Mouse (Mus musculus) embryonic facial prominence, embryonic 14.5 days (tissue): ENCODE data around the gene Akt1. TPM values are rescaled to one million over a fixed set of nuclear protein-coding genes. Genes with fewer than 3 reads are reported as not detected.

Experiments
- ATAC-seq: fragments of 200-750 bp; cut with Nextera tagmentation; 2 replicates; pipeline ENCODE4 v1.8.0; 2017; ENCODE audit warnings: low read depth, moderate number of reproducible peaks, moderate TSS enrichment
- DNase-seq: peaks from one replicate; pipeline ENCODE4 v3.0.0-alpha.2; 2015; ENCODE audit warnings: low spot score
- H3K27ac ChIP-seq: fragments of 300-500 bp; sonication (generic); replicated peaks from 2 replicates; pipeline ENCODE4 v1.5.1; 2014; ENCODE audit warnings: low read depth, mild to moderate bottlenecking, low read length, moderate library complexity
- H3K27me3 ChIP-seq: fragments of 300-500 bp; sonication (generic); replicated peaks from 2 replicates; pipeline ENCODE4 v1.6.1; 2014; ENCODE audit warnings: low read length; ENCODE audit not compliant: control insufficient read depth, insufficient read depth
- H3K36me3 ChIP-seq: fragments of 300-500 bp; sonication (generic); 2 replicates; pipeline ENCODE4 v1.6.1; 2014; ENCODE audit warnings: low read length, mixed read lengths; ENCODE audit not compliant: control insufficient read depth, insufficient read depth
- H3K4me1 ChIP-seq: fragments of 300-500 bp; sonication (generic); 2 replicates; pipeline ENCODE4 v1.6.1; 2014; ENCODE audit warnings: antibody characterized with exemption, low read length; ENCODE audit not compliant: control insufficient read depth, insufficient read depth
- H3K4me2 ChIP-seq: fragments of 300-500 bp; sonication (generic); 2 replicates; pipeline ENCODE4 v1.6.1; 2014; ENCODE audit warnings: low read depth, mild to moderate bottlenecking, low read length, moderate library complexity, mixed read lengths
- H3K4me3 ChIP-seq: fragments of 300-500 bp; sonication (generic); 2 replicates; pipeline ENCODE4 v1.5.1; 2014; ENCODE audit warnings: low read depth, mild to moderate bottlenecking, low read length
- H3K9ac ChIP-seq: fragments of 300-500 bp; sonication (generic); 2 replicates; pipeline ENCODE4 v1.6.1; 2014; ENCODE audit warnings: low read depth, mild to moderate bottlenecking, low read length, moderate library complexity, mixed read lengths
- H3K9me3 ChIP-seq: fragments of 300-500 bp; sonication (generic); 2 replicates; pipeline ENCODE4 v1.6.1; 2016; ENCODE audit warnings: low read length; ENCODE audit not compliant: control insufficient read depth
- WGBS: fragments of 180-500 bp; shearing (Covaris S2); extraction: QIAGEN DNeasy Blood & Tissue Kit; methylation state at CpG from one replicate; pipeline ENCODE4 v1.1.7; 2014; 5-methylcytosine and 5-hydroxymethylcytosine counted together
- polyA plus RNA-seq: library from polyadenylated mRNA; unstranded; fragments of >200 nt; fragmentation: Nextera tagmentation; extraction: Ambion mirVana; gene quantifications from 2 replicates; pipeline ENCODE4 v1.2.1, GENCODE M21; 2014

Akt1 gene
- polyA plus RNA-seq, 1 experiment from 2014 or later, result 84.0 TPM

DNA sequence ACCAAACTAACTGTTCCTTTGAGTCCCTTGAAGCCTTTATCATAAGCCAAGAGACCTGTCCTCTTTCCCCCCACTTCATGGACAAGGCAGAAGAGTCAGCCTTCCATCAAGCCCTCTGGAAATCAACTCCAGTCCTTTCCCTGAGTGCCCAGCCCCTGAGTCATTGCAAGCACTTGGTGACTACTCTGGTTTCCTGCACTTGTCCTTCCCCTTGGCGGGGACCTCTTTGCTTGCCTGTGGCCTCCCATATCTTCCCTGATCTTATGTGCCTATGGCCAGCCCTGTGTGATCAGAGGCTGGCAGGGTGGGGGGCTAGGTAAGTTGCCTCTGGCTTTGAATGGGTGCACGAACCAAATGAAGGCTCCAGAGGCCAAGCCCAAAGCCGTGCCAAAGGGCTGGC lies 52.8 kb downstream of the Akt1 start:
- H3K4me3 ChIP-seq, result no peak overlapping the region
- WGBS, result 84% methylated on average over 3 of the region's 3 CpGs
- H3K4me2 ChIP-seq, result no peak overlapping the region
- H3K9ac ChIP-seq, result no peak overlapping the region
- ATAC-seq (no peak), DNase-seq (no peak)
- no peaks in the 10 kb centered on the region for H3K9me3 ChIP-seq
- no peaks in the 10 kb centered on the region for H3K36me3 ChIP-seq
- no peak overlapping the region for H3K27ac ChIP-seq
- H3K4me1 ChIP-seq, result peaks cover 7% of the 10 kb centered on the region
- H3K27me3 ChIP-seq, result peaks cover 27% of the 10 kb centered on the region

GRCm38 (mm10) chr12:112620354-112621061 lies 54.2 kb downstream of the Akt1 start:
- peaks cover 27% of the 10 kb centered on the region for H3K27me3 ChIP-seq
- peaks cover 7% of the 10 kb centered on the region for H3K4me1 ChIP-seq
- peak overlapping the region; percentile 87 for H3K4me2 ChIP-seq
- whole genome bisulfite sequencing, result 18% methylated on average over 14 of the region's 16 CpGs
- peak overlapping the region; percentile 59 for H3K9ac ChIP-seq
- H3K36me3 ChIP-seq, result no peaks in the 10 kb centered on the region
- no peak overlapping the region for H3K27ac ChIP-seq
- H3K4me3 ChIP-seq, result peak overlapping the region; percentile 48
- ATAC-seq (0 out of 2 replicates have a peak, but pooled peaks have one; percentile 1), DNase-seq (no peak)
- H3K9me3 ChIP-seq, result no peaks in the 10 kb centered on the region

- under 1% methylated on average over 34 of the region's 56 CpGs for WGBS
- Histone ChIP-seq H3K4me3 (peak within 1 kb of the TSS; percentile 48), H3K36me3 (0 out of 2 replicates have a peak, but pooled peaks cover 5% of the 10 kb centered on the region), H3K9me3 (no peaks in the 10 kb centered on the region), H3K27ac (no peak within 1 kb of the TSS; the same call in 1 of the 2 replicates), H3K27me3 (peaks cover 27% of the 10 kb centered on the region), H3K4me1 (peaks cover 7% of the 10 kb centered on the region), H3K9ac (peak within 1 kb of the TSS; percentile 59), H3K4me2 (peak within 1 kb of the TSS; percentile 87)
- ATAC-seq (peak; percentile 55), DNase-seq (peak; percentile 48)
Observed at GRCm38 (mm10) chr12:112619686-112620353, 54.9 kb downstream of the Akt1 start, which contains the start of gene Adssl1. Gene Adssl1 (plus strand): TSS chr12:112620045.

DNA sequence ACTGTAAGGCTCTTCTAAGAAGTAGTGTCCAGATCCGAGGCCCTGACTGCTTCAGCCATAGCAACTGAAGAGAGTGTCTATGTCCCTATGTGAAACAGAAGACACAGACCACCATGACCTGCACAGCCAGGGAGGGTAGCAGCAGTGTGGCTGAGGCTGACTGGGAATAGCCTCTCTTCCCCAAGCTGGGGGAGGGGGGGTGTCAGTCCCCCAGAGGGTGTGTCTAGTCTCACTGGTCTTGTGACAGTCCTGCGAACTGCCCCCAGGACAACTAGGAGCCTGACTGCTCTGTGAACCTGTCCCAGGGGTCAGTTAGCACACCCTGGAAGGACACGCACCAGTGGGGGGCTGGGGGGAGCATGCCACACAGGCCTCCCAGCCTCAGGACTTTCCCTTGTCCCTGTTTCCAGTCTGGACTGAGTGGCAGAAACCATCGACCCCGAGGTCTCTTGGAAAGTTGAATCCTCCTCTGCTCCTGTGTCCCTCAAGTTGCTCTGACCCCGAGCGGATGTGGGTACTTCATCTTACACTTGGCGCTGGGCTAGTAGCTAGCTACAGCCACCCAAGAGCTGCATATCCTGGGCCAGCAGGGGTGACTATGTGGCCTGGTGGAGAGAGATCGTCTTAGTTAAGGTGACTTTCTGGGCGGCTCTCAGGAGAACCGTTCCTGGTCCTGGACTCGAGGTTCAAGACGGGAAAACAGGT lies 55.6 kb downstream of the Akt1 start:
- peaks cover 7% of the 10 kb centered on the region for H3K4me1 ChIP-seq
- no peak for ATAC-seq
- H3K9ac ChIP-seq, result peak overlapping the region; percentile 59; the same call in 1 of the 2 replicates
- peaks cover 27% of the 10 kb centered on the region for H3K27me3 ChIP-seq
- peak overlapping the region; percentile 21; the same call in 1 of the 2 replicates for H3K27ac ChIP-seq
- no peaks in the 10 kb centered on the region for H3K9me3 ChIP-seq
- no peak for DNase-seq
- WGBS, result 24% methylated on average over 13 of the region's 13 CpGs
- H3K36me3 ChIP-seq, result 0 out of 2 replicates have a peak, but pooled peaks cover 6% of the 10 kb centered on the region
- H3K4me2 ChIP-seq, result peak overlapping the region; percentile 87
- peak overlapping the region; percentile 48 for H3K4me3 ChIP-seq

- ATAC-seq, result peak; percentile 84
- no peak overlapping the region for H3K27ac ChIP-seq
- no peak overlapping the region for H3K4me2 ChIP-seq
- H3K9ac ChIP-seq, result no peak overlapping the region
- no peaks in the 10 kb centered on the region for H3K9me3 ChIP-seq
- H3K36me3 ChIP-seq, result 0 out of 2 replicates have a peak, but pooled peaks cover 6% of the 10 kb centered on the region
- H3K27me3 ChIP-seq, result peaks cover 27% of the 10 kb centered on the region
- DNase-seq, result peak; percentile 87
- 15% methylated on average over 7 of the region's 8 CpGs for WGBS
- no peak overlapping the region for H3K4me3 ChIP-seq
- H3K4me1 ChIP-seq, result peaks cover 7% of the 10 kb centered on the region
Observed at GRCm38 (mm10) chr12:112617898-112618380, 56.7 kb downstream of the Akt1 start.

DNA sequence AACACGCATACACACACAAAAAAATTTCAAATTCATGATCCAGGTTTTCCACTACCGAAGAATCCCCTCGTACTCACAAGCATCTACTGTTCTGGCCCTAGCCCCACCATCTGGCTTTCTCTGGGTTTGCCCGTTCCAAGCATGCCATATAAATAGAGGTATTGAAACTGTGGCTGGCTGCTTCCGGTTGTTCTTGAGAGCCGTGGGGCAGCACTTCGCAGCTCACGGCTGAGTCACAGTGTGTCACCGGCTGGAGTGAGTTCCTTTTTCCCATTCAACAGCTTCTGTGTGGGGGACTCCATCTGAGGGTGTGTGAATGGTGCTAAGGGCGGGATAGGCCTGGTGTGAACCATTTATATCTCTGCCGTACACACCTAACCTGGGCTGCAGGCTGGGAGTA lies 57.5 kb downstream of the Akt1 start:
- no peak for ATAC-seq
- Histone ChIP-seq H3K27me3 (peaks cover 26% of the 10 kb centered on the region), H3K4me2 (no peak overlapping the region), H3K9ac (no peak overlapping the region), H3K4me3 (no peak overlapping the region), H3K36me3 (0 out of 2 replicates have a peak, but pooled peaks cover 9% of the 10 kb centered on the region), H3K4me1 (peaks cover 7% of the 10 kb centered on the region), H3K9me3 (no peaks in the 10 kb centered on the region), H3K27ac (no peak overlapping the region)
- no peak for DNase-seq
- WGBS, result 76% methylated on average over 11 of the region's 11 CpGs

- H3K4me2 ChIP-seq, result no peak overlapping the region
- peaks cover 14% of the 10 kb centered on the region; the same call in 1 of the 2 replicates for H3K36me3 ChIP-seq
- no peak overlapping the region for H3K9ac ChIP-seq
- ATAC-seq, result no peak
- H3K4me3 ChIP-seq, result no peak overlapping the region
- H3K27me3 ChIP-seq, result peaks cover 23% of the 10 kb centered on the region
- DNase-seq, result no peak
- H3K4me1 ChIP-seq, result peaks cover 7% of the 10 kb centered on the region
- H3K27ac ChIP-seq, result no peak overlapping the region
- no peaks in the 10 kb centered on the region for H3K9me3 ChIP-seq
- 60% methylated on average over 9 of the region's 9 CpGs for WGBS
Observed at GRCm38 (mm10) chr12:112616668-112617067, 58.0 kb downstream of the Akt1 start.

DNA sequence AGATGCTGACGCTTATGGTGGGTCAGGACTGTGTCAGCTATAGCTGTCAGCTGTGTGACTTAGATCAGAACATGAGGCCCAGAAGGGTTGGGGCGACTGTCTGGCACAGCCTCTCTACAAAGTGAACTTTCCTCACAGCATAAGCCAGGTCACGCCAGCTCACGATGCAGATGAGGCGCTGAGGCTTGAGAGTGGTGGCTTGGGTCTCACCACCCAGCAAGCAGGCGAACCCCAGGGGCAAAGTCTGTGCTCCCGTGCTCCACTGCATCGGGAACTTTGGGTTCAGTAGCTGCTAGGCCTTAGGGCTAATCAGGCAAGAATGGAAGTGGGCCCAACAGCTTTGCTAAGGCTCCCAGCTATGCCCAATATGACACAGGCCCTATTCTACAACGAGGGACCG lies 65.7 kb downstream of the Akt1 start:
- Histone ChIP-seq H3K27me3 (no peaks in the 10 kb centered on the region), H3K4me3 (no peak overlapping the region), H3K9me3 (no peaks in the 10 kb centered on the region), H3K4me1 (no peaks in the 10 kb centered on the region), H3K4me2 (no peak overlapping the region), H3K27ac (no peak overlapping the region), H3K36me3 (peaks cover 49% of the 10 kb centered on the region; the same call in 1 of the 2 replicates), H3K9ac (no peak overlapping the region)
- 87% methylated on average over 10 of the region's 10 CpGs for WGBS
- ATAC-seq (no peak), DNase-seq (no peak)
